Mouse (Mus musculus) hindbrain, embryonic 16.5 days (tissue): ENCODE measurements around the gene Mrpl12. TPM values are rescaled to one million over a fixed set of nuclear protein-coding genes. Genes with fewer than 3 reads are reported as not detected.

Experiments used
- ATAC-seq: fragments of 200-750 bp; cut with Nextera tagmentation; 2 replicates; pipeline ENCODE4 v1.8.0; 2017; ENCODE audit warnings: moderate TSS enrichment, moderate library complexity
- H3K27ac ChIP-seq: fragments of 300-500 bp; sonication (generic); 2 replicates; pipeline ENCODE4 v1.5.1; 2014; ENCODE audit warnings: low read depth, mild to moderate bottlenecking, control low read depth, low read length, moderate library complexity
- H3K27me3 ChIP-seq: fragments of 300-500 bp; sonication (generic); replicated peaks from 2 replicates; pipeline ENCODE4 v1.6.1; 2014; ENCODE audit warnings: low read length; ENCODE audit not compliant: control insufficient read depth, insufficient read depth
- H3K36me3 ChIP-seq: fragments of 300-500 bp; sonication (generic); 2 replicates; pipeline ENCODE4 v1.6.1; 2014; ENCODE audit warnings: mild to moderate bottlenecking, low read length, moderate library complexity, mixed read lengths; ENCODE audit not compliant: control insufficient read depth, insufficient read depth
- H3K4me1 ChIP-seq: fragments of 300-500 bp; sonication (generic); 2 replicates; pipeline ENCODE4 v1.6.1; 2014; ENCODE audit warnings: low read depth, low read length; ENCODE audit not compliant: control insufficient read depth, insufficient read depth
- H3K4me2 ChIP-seq: fragments of 300-500 bp; sonication (generic); 2 replicates; pipeline ENCODE4 v1.6.1; 2014; ENCODE audit warnings: mild to moderate bottlenecking, low read length, control low read depth, moderate library complexity
- H3K4me3 ChIP-seq: fragments of 300-500 bp; sonication (generic); 2 replicates; pipeline ENCODE4 v1.5.1; 2014; ENCODE audit warnings: mild to moderate bottlenecking, low read length, control low read depth, moderate library complexity
- H3K9ac ChIP-seq: fragments of 300-500 bp; sonication (generic); 2 replicates; pipeline ENCODE4 v1.6.1; 2014; ENCODE audit warnings: low read depth, mild to moderate bottlenecking, control low read depth, low read length, moderate library complexity
- H3K9me3 ChIP-seq: fragments of 300-500 bp; sonication (generic); 2 replicates; pipeline ENCODE4 v1.6.1; 2014; ENCODE audit warnings: mild to moderate bottlenecking, low read length, moderate library complexity; ENCODE audit not compliant: control insufficient read depth
- WGBS: fragments of 180-500 bp; shearing (Covaris S2); extraction: QIAGEN DNeasy Blood & Tissue Kit; methylation state at CpG from one replicate; pipeline ENCODE4 v1.1.7; 2014; 5-methylcytosine and 5-hydroxymethylcytosine counted together
- polyA plus RNA-seq: library from polyadenylated mRNA; unstranded; fragments of >200 nt; fragmentation: Nextera tagmentation; extraction: Ambion mirVana; gene quantifications from 2 replicates; pipeline ENCODE4 v1.2.1, GENCODE M21; 2015

Gene Mrpl12
- polyA plus RNA-seq, 1 experiment from 2014 or later = 135 TPM

GRCm38 (mm10) chr11:120491317-120492023, 7.1 kb downstream of the Mrpl12 start, which contains the start of gene Slc25a10:
Gene Slc25a10, plus strand, starts transcription at chr11:120491840.
- Histone ChIP-seq H3K4me2 (peak within 1 kb of the TSS; percentile 90), H3K9ac (peak within 1 kb of the TSS; percentile 82), H3K4me3 (peak within 1 kb of the TSS; percentile 85), H3K9me3 (no peaks in the 10 kb centered on the region), H3K27me3 (no peaks in the 10 kb centered on the region), H3K4me1 (peaks cover 25% of the 10 kb centered on the region), H3K36me3 (peaks cover 29% of the 10 kb centered on the region), H3K27ac (peak within 1 kb of the TSS; percentile 83)
- ATAC-seq = peak; percentile 91
- WGBS = 2% methylated on average over 35 of the region's 35 CpGs

- Histone ChIP-seq H3K9me3 (no peaks in the 10 kb centered on the region), H3K36me3 (peaks cover 33% of the 10 kb centered on the region), H3K9ac (peak overlapping the region; percentile 82), H3K4me1 (peaks cover 25% of the 10 kb centered on the region), H3K27me3 (no peaks in the 10 kb centered on the region), H3K4me3 (peak overlapping the region; percentile 85), H3K4me2 (peak overlapping the region; percentile 90), H3K27ac (peak overlapping the region; percentile 83)
- ATAC-seq = peak; percentile 57
- under 1% methylated on average over 37 of the region's 48 CpGs for WGBS
Observed at GRCm38 (mm10) chr11:120492024-120492877, 7.8 kb downstream of the Mrpl12 start.

- Histone ChIP-seq H3K9me3 (no peaks in the 10 kb centered on the region), H3K36me3 (peaks cover 30% of the 10 kb centered on the region; the same call in 1 of the 2 replicates), H3K27me3 (no peaks in the 10 kb centered on the region), H3K4me1 (peaks cover 25% of the 10 kb centered on the region), H3K4me3 (peak overlapping the region; percentile 85), H3K27ac (peak overlapping the region; percentile 58), H3K9ac (peak overlapping the region; percentile 82), H3K4me2 (peak overlapping the region; percentile 90)
- no peak for ATAC-seq
- WGBS = 19% methylated on average over 3 of the region's 3 CpGs
Observed at GRCm38 (mm10) chr11:120492878-120493203, 8.4 kb downstream of the Mrpl12 start.

GRCm38 (mm10) chr11:120493351-120493750, 8.9 kb downstream of the Mrpl12 start:
- Histone ChIP-seq H3K4me2 (peak overlapping the region; percentile 90), H3K27me3 (no peaks in the 10 kb centered on the region), H3K9ac (peak overlapping the region; percentile 82; the same call in 1 of the 2 replicates), H3K36me3 (peaks cover 28% of the 10 kb centered on the region; the same call in 1 of the 2 replicates), H3K4me1 (peaks cover 25% of the 10 kb centered on the region), H3K4me3 (peak overlapping the region; percentile 85), H3K9me3 (no peaks in the 10 kb centered on the region), H3K27ac (peak overlapping the region; percentile 58; the same call in 1 of the 2 replicates)
- 47% methylated on average over 3 of the region's 3 CpGs for WGBS
- no peak for ATAC-seq

- Histone ChIP-seq H3K27me3 (no peaks in the 10 kb centered on the region), H3K4me1 (peaks cover 25% of the 10 kb centered on the region), H3K9me3 (no peaks in the 10 kb centered on the region), H3K9ac (0 out of 2 replicates have a peak overlapping the region, but pooled peaks have one; percentile 82), H3K4me2 (no peak overlapping the region), H3K36me3 (peaks cover 22% of the 10 kb centered on the region; the same call in 1 of the 2 replicates), H3K4me3 (no peak overlapping the region), H3K27ac (no peak overlapping the region)
- ATAC-seq = no peak
- WGBS = 82% methylated on average over 3 of the region's 3 CpGs
Observed at GRCm38 (mm10) chr11:120493911-120494310, 9.5 kb downstream of the Mrpl12 start.

GRCm38 (mm10) chr11:120497436-120497835, 13.0 kb downstream of the Mrpl12 start:
- peaks cover 19% of the 10 kb centered on the region; the same call in 1 of the 2 replicates for H3K36me3 ChIP-seq
- 93% methylated on average over 3 of the region's 3 CpGs for WGBS
- ATAC-seq = no peak
- peaks cover 11% of the 10 kb centered on the region for H3K4me1 ChIP-seq
- H3K4me2 ChIP-seq = no peak overlapping the region
- H3K27me3 ChIP-seq = no peaks in the 10 kb centered on the region
- H3K9ac ChIP-seq = no peak overlapping the region
- no peak overlapping the region for H3K27ac ChIP-seq
- H3K4me3 ChIP-seq = no peak overlapping the region
- no peaks in the 10 kb centered on the region for H3K9me3 ChIP-seq

GRCm38 (mm10) chr11:120498226-120498625, 13.8 kb downstream of the Mrpl12 start:
- no peak overlapping the region for H3K9ac ChIP-seq
- no peak overlapping the region for H3K4me2 ChIP-seq
- ATAC-seq = no peak
- H3K36me3 ChIP-seq = peaks cover 19% of the 10 kb centered on the region; the same call in 1 of the 2 replicates
- no peaks in the 10 kb centered on the region for H3K9me3 ChIP-seq
- H3K4me3 ChIP-seq = no peak overlapping the region
- H3K4me1 ChIP-seq = peaks cover 5% of the 10 kb centered on the region
- no peaks in the 10 kb centered on the region for H3K27me3 ChIP-seq
- no peak overlapping the region for H3K27ac ChIP-seq
- WGBS = 94% methylated on average over 12 of the region's 12 CpGs

GRCm38 (mm10) chr11:120498891-120499290, 14.5 kb downstream of the Mrpl12 start:
- Histone ChIP-seq H3K4me1 (no peaks in the 10 kb centered on the region), H3K4me2 (no peak overlapping the region), H3K9me3 (no peaks in the 10 kb centered on the region), H3K27ac (no peak overlapping the region), H3K36me3 (peaks cover 19% of the 10 kb centered on the region; the same call in 1 of the 2 replicates), H3K9ac (no peak overlapping the region), H3K4me3 (no peak overlapping the region), H3K27me3 (no peaks in the 10 kb centered on the region)
- 88% methylated on average over 5 of the region's 5 CpGs for WGBS
- no peak for ATAC-seq

- Histone ChIP-seq H3K36me3 (peaks cover 19% of the 10 kb centered on the region; the same call in 1 of the 2 replicates), H3K9me3 (no peaks in the 10 kb centered on the region), H3K4me1 (no peaks in the 10 kb centered on the region), H3K4me2 (no peak overlapping the region), H3K27me3 (no peaks in the 10 kb centered on the region), H3K27ac (no peak overlapping the region), H3K4me3 (no peak overlapping the region), H3K9ac (no peak overlapping the region)
- ATAC-seq = no peak
- WGBS = 82% methylated on average over 6 of the region's 6 CpGs
Observed at GRCm38 (mm10) chr11:120499894-120500293, 15.5 kb downstream of the Mrpl12 start.
